Mouse (Mus musculus) stomach, embryonic 15.5 days (tissue): ENCODE data around the gene Ptrh1. TPM values are rescaled to one million over a fixed set of nuclear protein-coding genes. Genes with fewer than 3 reads are reported as not detected.

Experiments used
- ATAC-seq: fragments of 200-750 bp; cut with Nextera tagmentation; 2 replicates; pipeline ENCODE4 v1.8.0; 2017; ENCODE audit warnings: low read depth, moderate number of reproducible peaks, moderate TSS enrichment; ENCODE audit not compliant: insufficient read depth, low FRiP score
- H3K27ac ChIP-seq: fragments of 300-500 bp; sonication (generic); 2 replicates; pipeline ENCODE4 v1.5.1; 2015; ENCODE audit warnings: mild to moderate bottlenecking, inconsistent platforms
- H3K27me3 ChIP-seq: fragments of 300-500 bp; sonication (generic); replicated peaks from 2 replicates; pipeline ENCODE4 v1.6.1; 2015; ENCODE audit warnings: inconsistent platforms
- H3K36me3 ChIP-seq: fragments of 300-500 bp; sonication (generic); 2 replicates; pipeline ENCODE4 v1.6.1; 2015; ENCODE audit warnings: inconsistent platforms
- H3K4me1 ChIP-seq: fragments of 300-500 bp; sonication (generic); 2 replicates; pipeline ENCODE4 v1.6.1; 2015; ENCODE audit warnings: inconsistent platforms
- H3K4me2 ChIP-seq: fragments of 300-500 bp; sonication (generic); 2 replicates; pipeline ENCODE4 v1.6.1; 2015; ENCODE audit warnings: mild to moderate bottlenecking, inconsistent platforms
- H3K4me3 ChIP-seq: fragments of 300-500 bp; sonication (generic); replicated peaks from 2 replicates; pipeline ENCODE4 v1.5.1; 2015; ENCODE audit warnings: inconsistent platforms
- H3K9ac ChIP-seq: fragments of 300-500 bp; sonication (generic); 2 replicates; pipeline ENCODE4 v1.6.1; 2015; ENCODE audit warnings: inconsistent platforms
- H3K9me3 ChIP-seq: fragments of 300-500 bp; sonication (generic); 2 replicates; pipeline ENCODE4 v1.6.1; 2016; ENCODE audit warnings: inconsistent platforms
- WGBS: fragments of 180-500 bp; shearing (Covaris S2); methylation state at CpG from one replicate; pipeline ENCODE4 v1.1.7; 2015; 5-methylcytosine and 5-hydroxymethylcytosine counted together
- polyA plus RNA-seq: library from polyadenylated mRNA; unstranded; fragments of >200 nt; fragmentation: Nextera tagmentation; extraction: Ambion mirVana; gene quantifications from 2 replicates; pipeline ENCODE4 v1.2.1, GENCODE M21; 2015

Ptrh1 gene
- polyA plus RNA-seq, 1 experiment from 2014 or later: 4.4 TPM

GRCm38 (mm10) chr2:32824778-32825177, 49.2 kb downstream of the Ptrh1 start:
- Histone ChIP-seq H3K27ac (no peak overlapping the region; the same call in 1 of the 2 replicates), H3K27me3 (no peaks in the 10 kb centered on the region; the same call in 1 of the 2 replicates), H3K9me3 (no peaks in the 10 kb centered on the region), H3K36me3 (no peaks in the 10 kb centered on the region), H3K9ac (no peak overlapping the region), H3K4me2 (no peak overlapping the region), H3K4me1 (peaks cover 5% of the 10 kb centered on the region; the same call in 1 of the 2 replicates), H3K4me3 (no peak overlapping the region)
- no peak for ATAC-seq
- 89% methylated on average over 1 of the region's 1 CpGs for WGBS

DNA sequence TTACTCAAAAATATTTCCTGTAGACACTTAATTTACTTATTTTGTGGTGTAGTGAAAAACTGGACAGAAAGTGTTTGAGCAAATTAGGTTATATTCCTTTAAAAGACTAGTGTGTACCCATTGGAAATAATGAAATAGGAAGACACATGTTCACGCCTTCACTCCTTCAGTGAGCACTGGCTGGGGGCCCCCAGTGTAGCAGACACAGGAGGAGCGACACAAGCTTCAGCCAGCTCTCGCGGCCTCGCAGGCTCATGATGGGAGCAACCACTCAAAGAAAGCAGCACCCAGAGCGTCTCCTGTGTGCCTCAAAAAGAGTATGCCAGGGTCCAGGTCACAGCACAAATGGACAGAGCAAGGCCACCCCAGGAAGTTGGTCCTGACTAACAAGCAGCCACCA, 50.2 kb downstream of the Ptrh1 start:
- Histone ChIP-seq H3K4me1 (peaks cover 5% of the 10 kb centered on the region; the same call in 1 of the 2 replicates), H3K27me3 (no peaks in the 10 kb centered on the region; the same call in 1 of the 2 replicates), H3K36me3 (no peaks in the 10 kb centered on the region), H3K27ac (no peak overlapping the region), H3K4me3 (no peak overlapping the region), H3K4me2 (no peak overlapping the region), H3K9me3 (no peaks in the 10 kb centered on the region), H3K9ac (no peak overlapping the region)
- 90% methylated on average over 6 of the region's 6 CpGs for WGBS
- ATAC-seq: no peak

Other genes starting within 250 kb of the Ptrh1 start
- gene Fam102a, start 240.5 kb upstream of the Ptrh1 start, polyA plus RNA-seq: 11.2 and 13.0 TPM in 2 replicates
- 109 and 112 TPM in 2 replicates for gene Dpm2, start 204.9 kb upstream of the Ptrh1 start, polyA plus RNA-seq
- gene Pip5kl1, start 201.0 kb upstream of the Ptrh1 start, polyA plus RNA-seq: 0.36 and 0.61 TPM in 2 replicates
- 0.09 and 0.12 TPM in 2 replicates for gene 9430097D07Rik, start 200.1 kb upstream of the Ptrh1 start, polyA plus RNA-seq
- 18.3 and 20.3 TPM in 2 replicates for gene St6galnac4, start 188.7 kb upstream of the Ptrh1 start, polyA plus RNA-seq
- gene St6galnac6, start 176.1 kb upstream of the Ptrh1 start, polyA plus RNA-seq: 17.4 and 19.7 TPM in 2 replicates
- gene Ak1, start 154.0 kb upstream of the Ptrh1 start, polyA plus RNA-seq: 21.8 and 22.1 TPM in 2 replicates
- 59.6 and 65.3 TPM in 2 replicates for gene Eng, start 129.2 kb upstream of the Ptrh1 start, polyA plus RNA-seq
- 33.8 and 34.1 TPM in 2 replicates for gene Fpgs, start 71.6 kb upstream of the Ptrh1 start, polyA plus RNA-seq
- 89.8 and 91.4 TPM in 2 replicates for gene Cdk9, start 62.7 kb upstream of the Ptrh1 start, polyA plus RNA-seq
- gene Sh2d3c, start 54.7 kb upstream of the Ptrh1 start, polyA plus RNA-seq: 26.2 and 28.6 TPM in 2 replicates
- gene 6330409D20Rik, start 34.8 kb upstream of the Ptrh1 start, polyA plus RNA-seq: 0.27 and 0.45 TPM in 2 replicates
- 63.8 and 68.5 TPM in 2 replicates for gene Tor2a, start 18.6 kb upstream of the Ptrh1 start, polyA plus RNA-seq
- 0.23 and 0.41 TPM in 2 replicates for gene Ttc16, start 153 bp upstream of the Ptrh1 start, polyA plus RNA-seq
- gene Cfap157, start 8.6 kb downstream of the Ptrh1 start, polyA plus RNA-seq: 0.62 and 1.1 TPM in 2 replicates
- 20.0 and 21.4 TPM in 2 replicates for gene Stxbp1, start 71.5 kb downstream of the Ptrh1 start, polyA plus RNA-seq
- gene Fam129b, start 100.3 kb downstream of the Ptrh1 start, polyA plus RNA-seq: 67.1 and 73.6 TPM in 2 replicates
- 152 and 172 TPM in 2 replicates for gene Rpl12, start 185.8 kb downstream of the Ptrh1 start, polyA plus RNA-seq
- gene Lrsam1, start 185.8 kb downstream of the Ptrh1 start, polyA plus RNA-seq: 8.8 and 10.1 TPM in 2 replicates
- 16.9 and 18.2 TPM in 2 replicates for gene Slc2a8, start 206.3 kb downstream of the Ptrh1 start, polyA plus RNA-seq